Mouse (Mus musculus) cerebellum, adult 11 months (tissue): Measurements from ENCODE around the gene Auh.

ENCODE experiments used
- DNase-seq: peaks from one replicate; pipeline ENCODE4 v3.0.0; 2022

Gene Auh

DNA sequence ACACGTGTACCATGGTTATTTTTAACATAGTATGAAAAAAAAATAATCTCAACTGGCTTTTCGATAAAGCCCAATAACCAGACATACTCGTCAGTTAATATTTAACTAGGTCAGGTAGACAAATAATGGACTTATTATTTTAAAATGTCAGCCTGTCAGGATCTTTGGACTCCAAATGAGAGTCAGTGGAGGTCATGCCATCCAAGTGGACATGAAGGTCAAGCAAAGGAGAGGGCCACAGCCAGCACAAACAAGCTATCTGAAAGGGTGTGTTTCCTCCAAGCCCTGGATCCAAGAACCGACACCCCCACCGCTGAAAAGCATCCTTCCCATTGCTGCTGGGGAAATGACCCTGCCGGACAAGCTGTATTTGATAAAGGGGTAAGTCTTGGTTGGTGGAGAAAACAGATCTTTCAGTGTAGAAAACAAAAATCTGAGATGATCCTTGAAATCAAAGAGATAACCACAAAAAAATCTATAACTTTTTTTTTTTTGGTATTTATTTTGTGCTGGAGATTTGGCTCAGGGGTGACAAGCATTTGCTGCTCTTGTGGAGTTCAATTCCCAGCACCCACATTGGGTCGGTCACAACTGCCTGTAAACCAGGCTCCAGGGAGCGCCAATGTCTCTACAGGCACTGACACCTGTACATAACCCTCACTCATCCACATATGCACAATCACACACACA lies 96.9 kb downstream of the Auh start:
- DNase-seq = no peak

DNA sequence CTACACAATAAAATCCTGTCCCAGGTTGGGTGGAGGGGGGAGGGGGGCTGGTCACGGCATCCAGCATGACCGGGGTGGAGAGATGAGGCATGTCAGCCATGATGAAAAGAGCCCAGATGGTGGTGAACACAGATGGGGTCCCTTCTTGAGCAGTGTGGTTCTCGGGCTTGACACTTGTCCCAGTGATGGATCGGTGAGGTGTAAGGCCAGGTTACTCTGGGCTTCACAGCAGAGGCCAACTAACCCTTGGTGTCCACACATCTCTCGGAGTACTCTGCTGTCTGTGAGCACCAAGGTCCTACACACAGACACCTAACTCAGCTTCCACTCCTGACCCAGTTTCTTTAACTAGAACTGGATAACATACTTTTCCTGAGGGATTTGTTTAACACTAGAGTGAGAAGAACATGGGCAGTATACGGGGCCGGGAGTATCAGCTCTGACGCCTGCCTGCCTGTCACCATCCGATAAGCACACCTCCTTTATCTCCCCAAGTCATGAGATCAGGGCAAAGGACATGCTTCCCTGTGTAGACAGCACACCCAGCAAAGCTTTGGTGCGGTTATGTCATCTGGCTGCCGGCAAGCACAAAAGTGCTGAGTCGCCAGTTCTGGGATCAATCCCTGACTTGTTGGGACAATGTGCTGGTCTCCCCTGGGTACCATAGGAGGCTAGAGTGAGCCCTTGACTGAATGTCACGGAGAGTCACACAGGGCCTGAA lies 98.3 kb downstream of the Auh start:
- DNase-seq = no peak

DNA sequence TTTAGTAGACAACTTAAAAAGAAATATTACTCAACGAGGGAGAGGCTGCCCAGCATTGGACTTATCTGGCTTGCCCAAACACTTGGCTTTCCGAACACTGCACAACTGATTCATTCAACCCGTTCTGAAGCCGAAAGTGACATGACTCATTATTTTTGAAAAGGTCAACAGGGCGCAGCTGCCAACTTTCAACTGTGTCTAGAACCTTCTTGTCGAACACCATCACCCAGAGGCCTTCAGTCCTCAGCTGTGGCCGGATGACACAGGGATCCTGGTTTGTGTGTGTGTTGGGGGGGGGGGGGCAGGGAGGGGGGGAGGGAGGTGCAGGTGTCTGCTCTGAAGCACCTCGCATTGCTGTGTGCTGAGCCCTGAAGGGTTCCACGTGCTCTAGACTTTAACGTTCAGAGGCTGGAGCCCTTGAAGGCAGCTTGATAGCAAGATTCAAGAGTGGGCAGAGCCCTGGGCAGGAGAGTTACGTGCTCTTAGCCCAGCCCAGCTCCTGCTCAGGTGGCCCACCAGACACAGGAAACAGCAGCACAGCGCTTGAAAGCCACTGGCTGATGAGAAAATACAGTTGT lies 100.4 kb downstream of the Auh start:
- DNase-seq = no peak

DNA sequence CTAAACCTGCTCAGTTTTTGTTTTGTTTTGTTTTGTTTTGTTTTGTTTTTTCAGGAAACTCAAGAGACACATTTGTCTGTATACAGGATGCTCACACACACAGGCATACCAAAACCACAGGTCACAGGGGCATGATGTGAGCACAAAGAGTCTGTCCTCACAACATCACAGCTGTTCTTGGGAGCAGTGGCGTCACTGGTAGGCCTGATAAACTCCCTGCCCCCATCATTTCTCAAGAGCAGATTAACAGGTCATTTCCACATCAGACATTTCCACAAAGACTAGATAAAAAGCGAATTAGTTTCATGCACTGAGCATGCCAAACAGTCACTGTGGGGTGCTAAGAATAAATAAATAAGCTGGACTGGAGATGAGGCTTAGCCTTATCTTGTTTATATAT lies 101.3 kb downstream of the Auh start:
- DNase-seq = no peak

DNA sequence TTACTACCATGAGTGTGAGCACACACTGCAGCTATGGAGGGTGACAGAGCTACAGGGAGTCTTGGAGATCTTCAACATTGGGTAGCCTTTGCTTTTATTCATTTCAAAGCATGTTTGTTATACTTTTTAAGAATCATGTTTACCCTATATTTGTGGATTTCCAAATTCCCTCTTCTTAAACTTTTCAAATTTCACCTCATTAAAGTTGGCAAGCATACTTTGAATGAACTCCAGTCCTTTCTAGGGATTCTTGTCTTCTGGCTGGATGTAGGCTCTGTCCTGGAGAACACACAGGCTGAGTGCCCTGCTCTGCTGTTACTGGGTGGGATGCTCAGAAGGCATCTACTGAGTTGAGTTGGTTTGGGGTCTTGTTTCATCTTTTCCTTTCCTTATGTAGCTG lies 102.8 kb downstream of the Auh start:
- DNase-seq = no peak

DNA sequence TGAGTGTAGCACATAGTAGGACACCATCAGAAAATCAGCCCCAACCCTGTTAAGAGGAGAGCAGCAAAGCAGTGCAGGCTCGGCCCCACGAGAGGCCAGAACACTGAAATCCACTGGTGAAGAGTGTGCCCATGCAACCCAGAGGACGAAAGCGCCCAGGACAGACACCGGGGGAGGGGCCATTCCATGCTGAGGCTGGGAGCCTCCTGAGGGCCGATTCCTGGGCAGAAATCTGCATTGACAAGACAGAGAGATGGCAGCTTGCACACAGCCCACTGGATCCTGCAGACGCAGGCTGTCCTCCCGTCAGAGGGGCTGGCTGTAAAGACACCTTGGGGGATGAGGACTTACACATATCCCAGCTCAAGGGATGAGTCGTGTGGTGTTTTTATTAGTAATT lies 104.7 kb downstream of the Auh start:
- no peak for DNase-seq

DNA sequence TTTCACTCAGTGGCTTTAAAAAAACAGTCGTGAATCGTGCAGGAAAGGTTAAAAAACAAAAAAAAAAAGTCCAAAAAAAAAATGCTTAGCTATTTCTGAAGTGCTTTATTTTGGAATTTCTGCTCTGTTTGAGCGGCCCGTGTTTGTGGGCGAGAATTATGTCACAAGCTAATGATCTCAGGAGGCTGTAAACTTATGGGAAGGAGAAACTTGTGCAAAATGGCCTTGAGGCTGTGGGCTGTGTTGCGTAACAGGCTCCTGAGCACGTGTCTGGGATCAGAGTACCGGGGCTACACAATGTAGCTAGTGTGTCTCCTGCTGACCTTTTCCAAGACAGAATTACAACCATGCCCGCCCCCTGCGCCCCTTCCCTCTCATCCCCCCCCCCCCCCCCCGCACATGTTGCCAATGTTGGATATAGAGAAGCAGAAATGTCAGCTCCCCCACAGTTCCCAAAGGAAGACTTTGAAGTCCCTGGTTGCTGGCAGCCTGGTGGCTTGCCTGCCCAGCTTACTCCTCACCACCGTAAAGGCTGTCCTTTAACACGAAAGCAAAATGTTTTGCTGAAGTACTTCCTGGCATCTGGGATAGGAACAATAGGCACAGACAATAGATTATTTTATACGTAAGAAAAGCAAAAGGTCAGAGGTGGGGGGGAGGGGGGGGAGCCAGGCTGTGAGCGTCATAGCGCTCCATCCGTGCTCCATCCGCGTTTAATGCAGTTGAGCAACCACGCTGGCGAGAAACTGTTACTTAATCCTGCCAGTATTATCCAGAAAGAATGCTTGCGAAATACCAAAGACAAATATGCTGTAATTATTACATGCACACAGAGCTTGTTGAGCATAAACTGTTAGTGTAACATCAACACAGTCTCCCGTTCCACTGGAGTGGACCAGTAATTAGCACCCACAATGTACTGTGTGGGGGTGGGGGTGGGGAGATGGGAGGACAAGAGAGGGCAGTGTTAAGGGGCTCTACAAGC lies 107.0 kb downstream of the Auh start:
- no peak for DNase-seq

DNA sequence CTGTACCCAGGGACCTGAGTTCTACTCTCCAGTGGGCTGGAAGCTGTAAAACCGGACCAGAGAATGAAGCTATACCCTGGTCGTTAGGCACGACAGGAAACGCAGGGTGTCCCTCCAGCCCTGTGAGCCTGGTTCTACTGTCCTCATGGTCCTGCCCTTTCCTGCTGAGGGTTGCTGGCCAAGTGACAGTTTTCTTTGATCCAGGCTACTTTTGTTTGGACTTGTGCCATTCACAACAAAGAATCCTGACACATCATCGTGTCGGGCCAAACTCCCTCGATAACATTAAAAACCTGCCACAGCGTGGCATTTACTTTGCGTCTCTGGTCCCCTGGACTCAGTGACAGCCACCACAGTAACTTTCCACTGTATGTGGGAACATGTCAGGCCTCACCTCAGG lies 107.9 kb downstream of the Auh start:
- DNase-seq = no peak

DNA sequence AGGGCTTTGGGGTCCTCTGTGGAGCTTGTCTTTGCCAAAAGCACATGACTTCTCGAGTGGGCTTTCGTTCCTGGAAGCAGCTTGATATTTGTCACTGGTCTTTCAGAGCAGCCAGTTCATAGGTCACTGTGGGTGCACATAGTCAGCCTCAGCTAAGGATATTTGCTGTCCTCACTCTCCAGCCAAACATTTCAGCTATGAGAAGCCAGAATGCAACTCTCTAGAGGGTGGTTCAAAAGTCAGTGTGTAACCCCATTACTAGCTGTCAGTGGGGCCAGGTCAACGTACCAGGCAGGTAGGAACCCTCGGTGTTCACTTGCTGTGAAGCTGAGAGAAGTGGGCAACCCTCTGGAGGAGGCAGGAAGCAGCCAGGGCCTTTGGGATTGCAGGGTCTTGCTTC lies 109.6 kb downstream of the Auh start:
- no peak for DNase-seq

DNA sequence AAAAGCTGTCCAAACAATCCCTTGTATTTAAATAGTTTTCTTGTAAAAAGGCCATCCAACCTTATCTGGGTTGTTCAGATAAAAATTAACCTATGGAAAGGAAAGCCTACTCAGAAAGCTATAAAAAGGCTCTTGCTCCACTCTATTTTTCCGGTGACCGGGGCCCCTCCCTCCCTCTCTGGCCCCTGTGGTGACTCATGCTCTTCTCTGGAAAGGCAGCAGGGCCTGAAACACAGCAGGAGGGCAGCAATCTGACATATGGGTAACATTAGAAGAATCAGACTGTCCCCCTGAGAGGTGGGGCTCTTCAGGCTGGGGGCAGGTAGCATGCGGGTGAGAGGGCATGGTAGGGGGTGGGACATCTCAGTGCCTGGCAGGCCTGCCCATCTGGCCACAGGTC lies 110.7 kb downstream of the Auh start:
- peak; percentile 57 for DNase-seq

DNA sequence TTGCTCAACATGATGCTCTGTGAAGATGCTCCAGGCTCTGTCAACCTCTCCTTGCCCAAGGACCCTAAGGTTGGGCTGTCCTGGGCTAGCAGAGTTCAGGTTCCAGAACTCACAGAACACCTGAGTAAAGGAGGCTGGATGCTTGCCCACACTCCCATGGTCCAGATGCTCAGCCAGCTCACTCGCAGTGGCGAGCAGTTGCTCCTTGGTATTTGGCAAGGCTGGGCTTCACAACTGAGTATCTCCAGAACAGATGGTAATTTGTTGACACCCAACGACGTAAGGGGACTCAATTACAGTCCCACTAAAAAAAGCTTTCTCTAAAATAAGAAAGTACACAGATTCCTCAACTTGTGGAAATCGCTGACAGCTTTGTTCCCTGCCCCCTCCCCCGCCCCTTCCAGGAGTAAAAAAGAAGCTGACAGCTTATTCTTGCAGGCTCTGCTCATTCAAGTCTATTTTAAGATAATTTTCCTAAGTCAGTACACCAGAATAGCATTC lies 111.4 kb downstream of the Auh start:
- peak; percentile 36 for DNase-seq

DNA sequence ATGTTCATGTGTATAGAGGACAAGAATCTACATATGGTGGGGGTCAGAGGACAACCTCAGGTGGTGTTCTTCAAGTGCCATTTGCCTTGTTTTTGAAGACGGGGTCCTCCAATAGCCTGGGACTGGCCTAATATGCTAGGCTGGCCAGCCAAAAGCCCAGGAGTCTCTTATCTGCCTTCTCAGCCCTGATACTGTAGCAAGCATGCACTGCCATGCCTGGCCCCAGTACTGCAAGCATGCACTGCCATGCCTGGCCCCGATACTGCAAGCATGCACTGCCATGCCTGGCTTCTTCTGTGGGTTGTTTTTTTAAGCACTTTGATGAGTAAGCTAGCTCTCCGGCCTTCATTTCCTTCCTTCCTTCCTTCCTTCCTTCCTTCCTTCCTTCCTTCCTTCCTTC lies 115.7 kb downstream of the Auh start:
- DNase-seq = no peak

DNA sequence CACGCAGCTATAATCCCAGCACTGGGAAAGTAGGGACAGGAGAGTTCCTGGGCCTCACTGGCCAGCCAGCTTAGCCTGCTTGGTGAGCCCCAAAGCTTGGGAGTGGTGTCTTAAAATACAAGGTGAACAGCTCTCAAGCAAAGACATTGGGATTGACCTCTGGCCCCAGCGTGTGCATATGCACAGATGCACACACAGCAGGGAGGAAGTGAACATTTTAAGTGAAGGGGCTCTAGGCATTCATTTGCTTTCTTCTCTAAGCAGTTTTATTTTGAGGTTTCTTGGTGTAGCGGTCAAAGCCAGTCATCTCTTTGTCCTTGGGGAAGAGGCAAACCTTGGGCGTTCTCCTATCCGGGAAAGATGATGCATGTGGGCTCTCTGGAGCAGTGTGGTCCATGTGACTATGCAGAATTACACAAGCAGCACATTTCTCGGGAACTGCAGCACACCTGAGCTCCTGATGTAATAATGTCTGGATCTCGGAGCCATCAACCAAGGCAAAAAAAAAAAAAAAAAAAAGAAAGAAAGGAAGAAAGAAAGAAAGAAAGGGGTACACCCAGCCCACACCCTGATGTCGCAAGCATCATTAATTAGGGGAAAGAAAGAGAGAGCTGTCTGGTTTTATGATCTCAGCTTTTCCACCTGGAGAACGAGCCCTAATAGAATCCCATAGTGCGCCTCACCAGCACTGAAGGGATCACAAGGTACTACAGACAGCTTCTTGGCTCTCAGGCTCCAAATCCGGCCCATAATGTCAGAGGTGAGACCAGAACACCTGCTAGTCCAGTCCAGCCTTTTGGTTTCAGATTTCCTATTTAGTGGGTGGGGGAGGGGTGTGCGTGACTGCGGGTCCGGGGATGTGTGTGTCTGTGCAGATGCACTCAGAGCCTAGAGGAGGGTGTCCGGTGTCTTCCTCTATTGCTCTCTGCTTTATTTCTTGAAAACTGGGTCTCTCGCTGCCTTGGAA lies 116.6 kb downstream of the Auh start:
- DNase-seq = no peak

DNA sequence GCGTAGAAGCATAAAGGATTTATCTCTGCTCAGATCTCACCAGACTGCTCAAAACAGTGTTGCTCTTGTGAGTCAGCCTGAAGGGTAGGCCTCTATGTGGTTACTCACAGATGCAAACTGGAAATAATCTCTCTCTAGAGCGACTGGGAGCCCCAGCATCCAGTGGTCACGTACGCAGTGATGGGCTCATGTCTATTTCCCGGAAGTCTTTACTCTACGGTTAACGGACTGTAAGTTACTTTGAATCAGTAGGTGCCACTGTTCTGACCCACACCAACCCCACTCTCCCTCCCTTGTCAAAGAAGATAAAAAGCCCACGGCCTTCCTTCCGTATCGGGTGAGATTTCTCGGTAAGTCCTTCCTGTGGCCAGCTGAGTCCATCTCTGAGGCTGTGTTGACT lies 121.8 kb downstream of the Auh start:
- no peak for DNase-seq

DNA sequence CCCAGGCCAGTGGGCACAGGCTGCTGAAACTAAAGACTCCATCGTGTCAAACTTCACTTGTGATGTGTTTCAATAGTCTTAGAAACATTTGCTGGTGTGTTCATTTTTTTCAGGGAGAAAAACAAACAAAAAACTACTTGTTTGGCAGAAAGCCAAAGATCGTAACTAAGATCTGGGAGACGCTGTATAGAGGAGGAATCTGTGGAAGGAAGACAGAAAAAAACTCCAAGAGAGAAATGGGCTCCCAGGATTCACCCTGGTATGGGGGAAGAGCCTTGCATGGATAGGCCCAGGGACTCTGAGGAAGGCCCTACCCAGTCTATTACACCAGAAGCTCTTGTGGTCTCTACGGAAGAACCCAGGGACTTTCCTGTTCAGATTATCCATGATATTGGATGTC lies 123.5 kb downstream of the Auh start:
- DNase-seq = no peak

DNA sequence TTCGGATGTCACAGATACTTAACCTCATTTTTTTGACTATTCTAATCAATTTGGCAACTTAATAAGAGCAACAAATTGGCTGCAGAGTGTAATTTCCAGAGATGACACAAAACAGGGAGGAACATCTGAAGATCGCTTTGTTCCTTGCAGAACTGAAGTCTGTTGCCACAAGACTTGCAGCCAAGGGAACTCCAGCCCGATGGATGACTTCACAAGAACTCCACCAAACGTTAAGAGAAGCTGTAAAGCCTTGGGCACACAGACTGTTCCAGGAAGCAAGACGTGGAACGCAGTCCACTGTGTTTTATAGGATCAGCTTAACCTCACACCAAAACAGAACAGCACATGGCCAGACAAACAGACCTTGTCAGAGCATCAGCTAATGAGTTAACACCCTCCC lies 123.9 kb downstream of the Auh start:
- DNase-seq = no peak

DNA sequence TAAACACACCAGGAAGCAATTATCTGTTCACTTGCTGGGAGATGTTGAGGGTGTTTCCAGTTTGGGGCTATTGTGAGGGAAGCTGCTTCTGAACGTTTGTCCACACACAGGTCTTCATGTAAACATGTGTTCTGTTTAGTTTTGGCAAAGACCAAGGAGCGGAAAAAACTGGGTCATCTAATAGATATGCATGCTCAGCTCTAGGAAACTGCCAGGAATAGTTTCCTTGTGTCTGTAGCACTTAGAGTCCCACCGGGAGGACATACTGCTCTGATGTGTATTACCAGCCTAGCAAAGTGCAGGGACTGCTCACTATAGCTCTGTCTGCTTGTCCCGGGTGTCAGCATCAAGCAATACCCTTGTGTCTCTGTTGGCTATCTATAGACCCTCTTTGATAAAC lies 127.0 kb downstream of the Auh start:
- no peak for DNase-seq

DNA sequence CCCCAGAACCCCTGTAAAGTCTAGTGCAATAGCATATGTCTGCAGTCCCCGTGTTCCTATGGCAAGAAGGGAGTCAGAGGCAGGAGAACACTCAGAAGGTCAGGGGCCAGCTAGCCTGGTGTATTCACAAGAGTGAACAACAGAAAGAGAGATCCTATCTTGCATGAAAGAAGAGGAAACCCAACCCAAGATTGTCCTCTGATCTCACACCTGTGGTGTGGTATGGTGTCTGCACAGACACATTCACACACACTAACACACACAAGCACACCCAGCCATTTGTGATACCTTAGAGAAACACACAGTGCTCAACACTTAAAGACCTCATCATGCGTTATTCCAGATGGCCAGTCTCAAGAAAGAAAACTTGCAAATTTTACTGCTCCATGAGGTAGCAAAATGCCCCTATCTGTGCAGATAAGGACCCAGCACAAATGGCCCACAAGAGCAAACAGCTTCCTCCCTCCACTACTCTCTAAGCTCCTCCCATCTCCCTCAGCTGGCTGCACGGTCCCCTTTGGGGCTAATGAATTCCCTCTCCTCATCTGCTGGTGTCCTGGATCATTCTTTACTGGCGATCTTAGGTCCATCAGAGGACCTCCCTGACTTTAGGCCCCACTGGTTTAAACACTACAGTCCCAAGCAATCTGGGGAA lies 128.7 kb downstream of the Auh start:
- no peak for DNase-seq

DNA sequence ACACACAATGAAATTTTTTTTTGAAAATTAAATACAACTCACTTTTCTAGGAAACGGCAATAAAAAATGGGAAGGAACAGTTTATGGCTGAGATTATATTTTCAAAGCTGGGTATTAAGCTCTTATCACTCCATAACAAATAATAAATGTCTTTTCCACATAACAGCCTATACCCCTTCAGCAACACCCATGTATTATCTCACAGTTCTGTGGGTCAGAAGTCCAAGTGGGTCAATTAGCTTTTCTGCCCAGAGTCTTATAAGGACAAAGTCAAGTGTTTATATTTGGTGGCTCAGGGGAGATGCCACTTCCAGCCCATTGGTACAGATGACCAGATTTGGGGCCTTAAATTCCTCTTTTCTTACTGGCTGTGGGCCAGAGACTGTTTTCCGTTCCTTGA lies 129.4 kb downstream of the Auh start:
- no peak for DNase-seq

DNA sequence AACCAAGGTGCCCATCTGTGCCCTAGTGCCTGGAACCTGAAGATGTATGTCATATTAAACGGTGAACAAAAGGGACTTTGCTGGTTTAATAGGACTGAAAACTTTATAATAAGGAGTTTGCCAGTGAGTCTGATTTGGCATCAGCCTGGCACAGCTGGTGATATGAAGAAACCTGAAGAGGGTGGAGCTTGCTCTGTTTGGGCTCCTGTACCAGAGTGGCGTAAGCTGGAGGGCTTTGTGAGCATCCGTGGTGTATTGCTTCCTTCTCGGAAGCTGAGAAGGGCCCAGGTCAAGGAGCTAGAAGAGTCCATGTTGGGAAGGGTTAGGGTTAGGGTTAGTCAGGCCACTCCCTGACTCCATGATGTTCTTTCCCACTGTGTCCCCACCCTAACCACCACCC lies 135.2 kb downstream of the Auh start:
- no peak for DNase-seq

DNA sequence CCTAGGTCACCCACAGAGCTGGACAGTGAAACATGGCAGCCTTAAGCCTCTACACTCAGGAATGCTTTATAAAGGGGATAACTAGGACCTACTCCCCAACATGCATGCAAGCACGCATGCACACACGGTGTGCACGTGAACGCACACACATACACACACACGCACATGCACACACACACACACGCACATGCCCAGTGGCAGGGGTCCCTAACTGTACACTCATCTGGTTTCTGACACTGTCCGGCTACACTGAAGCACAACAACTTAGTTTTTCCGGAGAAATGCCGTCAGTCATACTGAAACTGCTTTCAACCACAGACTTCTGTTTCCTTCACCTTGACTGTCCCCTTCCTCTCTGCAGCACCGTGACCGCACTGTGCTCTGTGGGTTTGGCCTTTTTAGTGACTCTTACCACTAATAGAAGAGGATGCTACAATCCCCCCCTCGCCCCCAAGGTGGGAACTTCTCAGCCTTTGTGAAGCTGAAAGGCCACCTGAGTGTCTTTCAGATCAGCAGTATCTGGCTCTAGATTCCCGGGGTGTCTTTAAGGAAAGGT lies 136.0 kb downstream of the Auh start:
- no peak for DNase-seq
